Mouse (Mus musculus): Measurements from ENCODE around the gene Rasgef1b.

GRCm38 (mm10) chr5:99246972-99247371 is 481.9 kb downstream of the Rasgef1b start:
- TF ChIP-seq CTCF (conservative IDR thresholded peaks at IDR 0.05; ENCODE audit: insufficient read depth, insufficient read length, low read depth, low read length) (no peak), POLR2A (IDR thresholded peaks at IDR 0.05; ENCODE audit: low read depth, low read length) (no peak)
